Mouse (Mus musculus): ENCODE measurements around the gene Anapc1.

Anapc1 gene

GRCm38 (mm10) chr2:128686921-128687557, at the start of gene Anapc1:
TSS of gene Anapc1 (minus strand) at chr2:128687391.
- DNase-seq (ENCODE audit: extremely low read depth, insufficient read length, low spot score), result peak; percentile 92

- no peak for DNase-seq (ENCODE audit: extremely low read depth, insufficient read length, low spot score)
Measured at GRCm38 (mm10) chr2:128735089-128735488, 47.9 kb upstream of the Anapc1 start.

- DNase-seq (ENCODE audit: extremely low read depth, insufficient read length, low spot score), result peak; percentile 37
Measured at GRCm38 (mm10) chr2:128731951-128732350, 44.8 kb upstream of the Anapc1 start.

GRCm38 (mm10) chr2:128731514-128731913, 44.3 kb upstream of the Anapc1 start:
- peak; percentile 31 for DNase-seq (ENCODE audit: extremely low read depth, insufficient read length, low spot score)

GRCm38 (mm10) chr2:128729141-128729540, 42.0 kb upstream of the Anapc1 start:
- no peak for DNase-seq (ENCODE audit: extremely low read depth, insufficient read length, low spot score)

- DNase-seq (ENCODE audit: extremely low read depth, insufficient read length, low spot score), result no peak
Measured at GRCm38 (mm10) chr2:128728066-128728465, 40.9 kb upstream of the Anapc1 start.

GRCm38 (mm10) chr2:128727552-128727951, 40.4 kb upstream of the Anapc1 start:
- no peak for DNase-seq (ENCODE audit: extremely low read depth, insufficient read length, low spot score)

- no peak for DNase-seq (ENCODE audit: extremely low read depth, insufficient read length, low spot score)
Measured at GRCm38 (mm10) chr2:128726626-128727025, 39.4 kb upstream of the Anapc1 start.

GRCm38 (mm10) chr2:128726067-128726466, 38.9 kb upstream of the Anapc1 start:
- DNase-seq (ENCODE audit: extremely low read depth, insufficient read length, low spot score), result no peak

- no peak for DNase-seq (ENCODE audit: extremely low read depth, insufficient read length, low spot score)
Measured at GRCm38 (mm10) chr2:128722106-128722710, 35.0 kb upstream of the Anapc1 start.

- no peak for DNase-seq (ENCODE audit: extremely low read depth, insufficient read length, low spot score)
Measured at GRCm38 (mm10) chr2:128719380-128719779, 32.2 kb upstream of the Anapc1 start.

GRCm38 (mm10) chr2:128715979-128716378, 28.8 kb upstream of the Anapc1 start:
- DNase-seq (ENCODE audit: extremely low read depth, insufficient read length, low spot score), result no peak

GRCm38 (mm10) chr2:128714724-128715241, 27.6 kb upstream of the Anapc1 start:
- no peak for DNase-seq (ENCODE audit: extremely low read depth, insufficient read length, low spot score)

GRCm38 (mm10) chr2:128713548-128714003, 26.4 kb upstream of the Anapc1 start:
- no peak for DNase-seq (ENCODE audit: extremely low read depth, insufficient read length, low spot score)

GRCm38 (mm10) chr2:128712940-128713339, 25.7 kb upstream of the Anapc1 start:
- DNase-seq (ENCODE audit: extremely low read depth, insufficient read length, low spot score), result no peak

- DNase-seq (ENCODE audit: extremely low read depth, insufficient read length, low spot score), result no peak
Measured at GRCm38 (mm10) chr2:128710609-128711008, 23.4 kb upstream of the Anapc1 start.

GRCm38 (mm10) chr2:128709264-128709663, 22.1 kb upstream of the Anapc1 start:
- DNase-seq (ENCODE audit: extremely low read depth, insufficient read length, low spot score), result no peak

GRCm38 (mm10) chr2:128704474-128704873, 17.3 kb upstream of the Anapc1 start:
- DNase-seq (ENCODE audit: extremely low read depth, insufficient read length, low spot score), result no peak

- DNase-seq (ENCODE audit: extremely low read depth, insufficient read length, low spot score), result no peak
Measured at GRCm38 (mm10) chr2:128699201-128699885, 12.2 kb upstream of the Anapc1 start.

- DNase-seq (ENCODE audit: extremely low read depth, insufficient read length, low spot score), result no peak
Measured at GRCm38 (mm10) chr2:128698693-128699181, 11.5 kb upstream of the Anapc1 start, which contains the start of gene Mertk. TSS of gene Mertk (plus strand) at chr2:128698956.

- peak; percentile 58 for DNase-seq (ENCODE audit: extremely low read depth, insufficient read length, low spot score)
Measured at GRCm38 (mm10) chr2:128698140-128698692, 11.0 kb upstream of the Anapc1 start.
